Mouse (Mus musculus): Measurements from ENCODE around the gene Hoxc4.

Hoxc4 gene

GRCm38 (mm10) chr15:103018636-103019035, at the start of gene Hoxc4:
Hoxc4 (plus strand) TSS chr15:103018934.
- in situ Hi-C loops (cut with MboI; ENCODE audit: low pct_unique_long_range_greater_than_20kb in 1 of 2, low sequenced_read_pairs in 2 of 2, unreplicated experiment in 1 of 2): loop anchor here (10.0 to 25.0 kb wide), 3 partner anchors 64 to 294 kb away; partner anchors contain the start of genes Gpr84 (in 1 of the 2) and Hoxc11 (in 1 of the 2)

GRCm38 (mm10) chr15:102969296-102969695, 49.4 kb upstream of the Hoxc4 start:
- in situ Hi-C loops (cut with MboI; ENCODE audit: low pct_unique_long_range_greater_than_20kb in 1 of 2, low sequenced_read_pairs in 2 of 2, unreplicated experiment in 1 of 2): loop anchor here in 1 of 2 experiments (10.0 kb wide), 1 partner anchor 214 kb away; no protein-coding TSS in a partner anchor

- in situ Hi-C loops (cut with MboI; ENCODE audit: low pct_unique_long_range_greater_than_20kb in 1 of 2, low sequenced_read_pairs in 2 of 2, unreplicated experiment in 1 of 2): no loop called here
Observed at GRCm38 (mm10) chr15:102970740-102971139, 48.0 kb upstream of the Hoxc4 start.

- in situ Hi-C loops (cut with MboI; ENCODE audit: low pct_unique_long_range_greater_than_20kb in 1 of 2, low sequenced_read_pairs in 2 of 2, unreplicated experiment in 1 of 2): no loop called here
Observed at GRCm38 (mm10) chr15:102972254-102972653, 46.5 kb upstream of the Hoxc4 start.

- in situ Hi-C loops (cut with MboI; ENCODE audit: low pct_unique_long_range_greater_than_20kb in 1 of 2, low sequenced_read_pairs in 2 of 2, unreplicated experiment in 1 of 2): no loop called here
Observed at GRCm38 (mm10) chr15:102972753-102973152, 46.0 kb upstream of the Hoxc4 start.

- in situ Hi-C loops (cut with MboI; ENCODE audit: low pct_unique_long_range_greater_than_20kb in 1 of 2, low sequenced_read_pairs in 2 of 2, unreplicated experiment in 1 of 2): no loop called here
Observed at GRCm38 (mm10) chr15:102975034-102975433, 43.7 kb upstream of the Hoxc4 start.

GRCm38 (mm10) chr15:102975688-102976111, 43.0 kb upstream of the Hoxc4 start:
- in situ Hi-C loops (cut with MboI; ENCODE audit: low pct_unique_long_range_greater_than_20kb in 1 of 2, low sequenced_read_pairs in 2 of 2, unreplicated experiment in 1 of 2): no loop called here

GRCm38 (mm10) chr15:102976171-102976570, 42.6 kb upstream of the Hoxc4 start, which contains the start of gene Hoxc9:
Hoxc9 (plus strand) TSS chr15:102976439.
- in situ Hi-C loops (cut with MboI; ENCODE audit: low pct_unique_long_range_greater_than_20kb in 1 of 2, low sequenced_read_pairs in 2 of 2, unreplicated experiment in 1 of 2): no loop called here

- in situ Hi-C loops (cut with MboI; ENCODE audit: low pct_unique_long_range_greater_than_20kb in 1 of 2, low sequenced_read_pairs in 2 of 2, unreplicated experiment in 1 of 2): no loop called here
Observed at GRCm38 (mm10) chr15:102976631-102977422, 41.9 kb upstream of the Hoxc4 start.

- in situ Hi-C loops (cut with MboI; ENCODE audit: low pct_unique_long_range_greater_than_20kb in 1 of 2, low sequenced_read_pairs in 2 of 2, unreplicated experiment in 1 of 2): no loop called here
Observed at GRCm38 (mm10) chr15:102977423-102977974, 41.2 kb upstream of the Hoxc4 start.

- in situ Hi-C loops (cut with MboI; ENCODE audit: low pct_unique_long_range_greater_than_20kb in 1 of 2, low sequenced_read_pairs in 2 of 2, unreplicated experiment in 1 of 2): no loop called here
Observed at GRCm38 (mm10) chr15:102978615-102979515, 39.9 kb upstream of the Hoxc4 start.

- in situ Hi-C loops (cut with MboI; ENCODE audit: low pct_unique_long_range_greater_than_20kb in 1 of 2, low sequenced_read_pairs in 2 of 2, unreplicated experiment in 1 of 2): no loop called here
Observed at GRCm38 (mm10) chr15:102979936-102980335, 38.8 kb upstream of the Hoxc4 start.

- in situ Hi-C loops (cut with MboI; ENCODE audit: low pct_unique_long_range_greater_than_20kb in 1 of 2, low sequenced_read_pairs in 2 of 2, unreplicated experiment in 1 of 2): no loop called here
Observed at GRCm38 (mm10) chr15:102980352-102980751, 38.4 kb upstream of the Hoxc4 start.

GRCm38 (mm10) chr15:102980912-102981311, 37.8 kb upstream of the Hoxc4 start:
- in situ Hi-C loops (cut with MboI; ENCODE audit: low pct_unique_long_range_greater_than_20kb in 1 of 2, low sequenced_read_pairs in 2 of 2, unreplicated experiment in 1 of 2): no loop called here

- in situ Hi-C loops (cut with MboI; ENCODE audit: low pct_unique_long_range_greater_than_20kb in 1 of 2, low sequenced_read_pairs in 2 of 2, unreplicated experiment in 1 of 2): no loop called here
Observed at GRCm38 (mm10) chr15:102981379-102982288, 37.1 kb upstream of the Hoxc4 start.

GRCm38 (mm10) chr15:102983716-102984115, 35.0 kb upstream of the Hoxc4 start:
- in situ Hi-C loops (cut with MboI; ENCODE audit: low pct_unique_long_range_greater_than_20kb in 1 of 2, low sequenced_read_pairs in 2 of 2, unreplicated experiment in 1 of 2): no loop called here

- in situ Hi-C loops (cut with MboI; ENCODE audit: low pct_unique_long_range_greater_than_20kb in 1 of 2, low sequenced_read_pairs in 2 of 2, unreplicated experiment in 1 of 2): no loop called here
Observed at GRCm38 (mm10) chr15:102984521-102984920, 34.2 kb upstream of the Hoxc4 start.

GRCm38 (mm10) chr15:102984925-102985324, 33.8 kb upstream of the Hoxc4 start:
- in situ Hi-C loops (cut with MboI; ENCODE audit: low pct_unique_long_range_greater_than_20kb in 1 of 2, low sequenced_read_pairs in 2 of 2, unreplicated experiment in 1 of 2): loop anchor here (5.0 kb wide), 2 partner anchors 187 to 327 kb away; partner anchors contain the start of gene Gpr84 (in 1 of the 2)

Measured in mouse embryonic stem cell (cell line).